Mouse (Mus musculus) heart, embryonic 13.5 days (tissue): ENCODE measurements around the gene Slxl1. TPM values are rescaled to one million over a fixed set of nuclear protein-coding genes. Genes with fewer than 3 reads are reported as not detected.
"Not testable (repeated sequence)": the region's sequence is repeated elsewhere in the genome, so short reads cannot be mapped to it uniquely, and the experiment has no call there.

Experiments used
- ATAC-seq: fragments of 200-750 bp; cut with Nextera tagmentation; 2 replicates; pipeline ENCODE4 v1.8.0; 2017; ENCODE audit warnings: moderate TSS enrichment; ENCODE audit not compliant: insufficient number of reproducible peaks, low FRiP score, low TSS enrichment; ENCODE audit errors: extremely low read depth
- H3K27ac ChIP-seq: fragments of 300-500 bp; sonication (generic); replicated peaks from 2 replicates; pipeline ENCODE4 v1.5.1; 2015; ENCODE audit warnings: moderate library complexity, mild to moderate bottlenecking, inconsistent platforms
- H3K27me3 ChIP-seq: fragments of 300-500 bp; sonication (generic); replicated peaks from 2 replicates; pipeline ENCODE4 v1.6.1; 2015; ENCODE audit warnings: mild to moderate bottlenecking, inconsistent platforms
- H3K36me3 ChIP-seq: fragments of 300-500 bp; sonication (generic); 2 replicates; pipeline ENCODE4 v1.6.1; 2015; ENCODE audit warnings: mild to moderate bottlenecking, inconsistent platforms
- H3K4me1 ChIP-seq: fragments of 300-500 bp; sonication (generic); 2 replicates; pipeline ENCODE4 v1.6.1; 2015; ENCODE audit warnings: inconsistent platforms
- H3K4me2 ChIP-seq: fragments of 300-500 bp; sonication (generic); 2 replicates; pipeline ENCODE4 v1.6.1; 2015; ENCODE audit warnings: inconsistent platforms, mild to moderate bottlenecking, moderate library complexity
- H3K4me3 ChIP-seq: fragments of 300-500 bp; sonication (generic); 2 replicates; pipeline ENCODE4 v1.5.1; 2015; ENCODE audit warnings: moderate library complexity, mild to moderate bottlenecking, inconsistent platforms
- H3K9ac ChIP-seq: fragments of 300-500 bp; sonication (generic); 2 replicates; pipeline ENCODE4 v1.6.1; 2015; ENCODE audit warnings: inconsistent platforms, mild to moderate bottlenecking, moderate library complexity
- H3K9me3 ChIP-seq: fragments of 300-500 bp; sonication (generic); 2 replicates; pipeline ENCODE4 v1.6.1; 2016; ENCODE audit warnings: inconsistent platforms
- WGBS: fragments of 180-500 bp; shearing (Covaris S2); methylation state at CpG from one replicate; pipeline ENCODE4 v1.1.7; 2015; ENCODE audit warnings: mixed read lengths; 5-methylcytosine and 5-hydroxymethylcytosine counted together
- polyA plus RNA-seq: library from polyadenylated mRNA; unstranded; fragments of >200 nt; fragmentation: Nextera tagmentation; extraction: Ambion mirVana; gene quantifications from 2 replicates; pipeline ENCODE4 v1.2.1, GENCODE M21; 2015

Slxl1 gene
- polyA plus RNA-seq = not detected in 2 replicates

DNA sequence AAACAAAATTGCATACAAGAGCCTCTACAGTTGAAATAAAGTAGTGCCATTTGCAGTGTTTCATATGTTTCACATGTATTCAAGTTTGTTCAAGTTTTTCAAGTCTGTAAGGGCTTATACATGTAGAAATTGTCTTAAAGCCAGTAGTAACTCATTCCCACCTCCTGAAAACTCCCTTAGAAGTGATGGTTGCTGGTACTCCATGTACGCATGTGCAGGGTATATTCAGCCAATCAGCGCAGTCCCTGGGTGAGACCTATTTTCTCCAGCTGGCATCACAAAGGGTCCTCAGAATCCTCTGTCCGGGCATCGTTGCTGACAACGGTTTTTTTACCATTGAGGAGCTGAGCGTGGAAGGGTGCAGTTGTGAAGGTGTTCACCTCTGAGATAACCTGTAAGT is at the start of gene Slxl1:
Gene Slxl1, plus strand, starts transcription at position 301 of the 400 bp plus-strand sequence.
- not testable (repeated sequence) for H3K9me3 ChIP-seq, H3K27ac ChIP-seq, H3K27me3 ChIP-seq, H3K4me1 ChIP-seq, ATAC-seq, H3K4me2 ChIP-seq, H3K4me3 ChIP-seq, H3K36me3 ChIP-seq, H3K9ac ChIP-seq
- no CpG with 5 or more reads among the region's 6 CpGs for WGBS
